15 mouse cellular contexts compared by ENCODE assay signal in genomic region chr10:40672587-40673296, GRCm38 (mm10). TPM values are rescaled to one million over a fixed set of nuclear protein-coding genes. Genes with fewer than 3 reads are reported as not detected.
A peak's percentile ranks its signal among the peaks of the same experiment; 100 is the strongest.
DNase-seq lines count a peak whose midpoint lies in the region; ATAC-seq and TF ChIP-seq lines count a peak whose summit lies in the region.
"Had no signal": no experiment of that assay in that cellular context is flagged by ENCODE, and none has a peak within 500 bp of the region (broad histone marks: within the 10 kb centered on the region; RNA-seq: fewer than 3 reads in every experiment).

No protein-coding gene starts in this region.

- no peak overlapping the region for H3K4me3 ChIP-seq in midbrain, embryonic 13.5 days (replicated peaks)
- no peak overlapping the region for H3K4me3 ChIP-seq in midbrain, embryonic 11.5 days (ENCODE audit: low read depth, low read length)
- no peak overlapping the region for H3K4me3 ChIP-seq in embryonic facial prominence, embryonic 10.5 days
- no peak overlapping the region for H3K4me3 ChIP-seq in hindbrain, embryonic 12.5 days
- no peak overlapping the region for H3K4me3 ChIP-seq in neural tube, embryonic 14.5 days (ENCODE audit: low read depth, low read length)
- H3K4me3 ChIP-seq in kidney, adult 2 months (ENCODE audit: insufficient read depth, low read depth, low read length): no peak overlapping the region

- TF ChIP-seq POLR2A in kidney, adult 2 months (IDR thresholded peaks at IDR 0.05; ENCODE audit: low read depth, low read length): no peak

- no peak for TF ChIP-seq CTCF in kidney, adult 2 months (conservative IDR thresholded peaks at IDR 0.05; ENCODE audit: insufficient read depth, insufficient read length, low read depth, low read length)

- 45% methylated on average over 8 of the region's 8 CpGs for WGBS in midbrain, embryonic 13.5 days
- 51% methylated on average over 8 of the region's 8 CpGs for WGBS in midbrain, embryonic 11.5 days
- WGBS in embryonic facial prominence, embryonic 10.5 days: 61% methylated on average over 8 of the region's 8 CpGs
- 37% methylated on average over 8 of the region's 8 CpGs for WGBS in hindbrain, embryonic 12.5 days
- 29% methylated on average over 8 of the region's 8 CpGs for WGBS in neural tube, embryonic 14.5 days
- 81% methylated on average over 8 of the region's 8 CpGs for WGBS in kidney, adult 2 months

- no peak overlapping the region for H3K27ac ChIP-seq in midbrain, embryonic 13.5 days
- H3K27ac ChIP-seq in midbrain, embryonic 11.5 days (ENCODE audit: low read depth, low read length): no peak overlapping the region
- 0 out of 2 replicates have a peak overlapping the region, but pooled peaks have one; percentile 6 for H3K27ac ChIP-seq in embryonic facial prominence, embryonic 10.5 days (replicated peaks)
- H3K27ac ChIP-seq in hindbrain, embryonic 12.5 days: peak overlapping the region; percentile 14; the same call in 1 of the 2 replicates
- no peak overlapping the region for H3K27ac ChIP-seq in neural tube, embryonic 14.5 days (ENCODE audit: low read depth, low read length)
- no peak overlapping the region for H3K27ac ChIP-seq in kidney, adult 2 months (ENCODE audit: insufficient read depth, low read depth, low read length)
- H3K27ac ChIP-seq: stomach, postnatal 0 days had no signal

- peak; percentile 62 for ATAC-seq in midbrain, embryonic 13.5 days
- ATAC-seq in midbrain, embryonic 11.5 days (ENCODE audit: low FRiP score): no peak
- peak; percentile 55 for ATAC-seq in hindbrain, embryonic 12.5 days (ENCODE audit: low FRiP score)
- ATAC-seq in neural tube, embryonic 14.5 days (ENCODE audit: low read depth): peak; percentile 44; the same call in 1 of the 2 replicates
- ATAC-seq: forebrain, embryonic 14.5 days; inflammation-experienced regulatory T-cells, adult 6 months had no signal

- no peaks in the 10 kb centered on the region for H3K36me3 ChIP-seq in midbrain, embryonic 13.5 days
- no peaks in the 10 kb centered on the region for H3K36me3 ChIP-seq in midbrain, embryonic 11.5 days (ENCODE audit: control insufficient read depth, insufficient read depth, low read length)
- H3K36me3 ChIP-seq in embryonic facial prominence, embryonic 10.5 days (replicated peaks): no peaks in the 10 kb centered on the region
- no peaks in the 10 kb centered on the region for H3K36me3 ChIP-seq in hindbrain, embryonic 12.5 days
- no peaks in the 10 kb centered on the region for H3K36me3 ChIP-seq in neural tube, embryonic 14.5 days (ENCODE audit: control insufficient read depth, insufficient read depth, low read length)
- H3K36me3 ChIP-seq in kidney, adult 2 months (ENCODE audit: control insufficient read depth, insufficient read depth, low read length): no peaks in the 10 kb centered on the region

- H3K4me2 ChIP-seq in midbrain, embryonic 13.5 days (replicated peaks): no peak overlapping the region
- H3K4me2 ChIP-seq in midbrain, embryonic 11.5 days: no peak overlapping the region
- no peak overlapping the region for H3K4me2 ChIP-seq in hindbrain, embryonic 12.5 days (replicated peaks)
- no peak overlapping the region for H3K4me2 ChIP-seq in neural tube, embryonic 14.5 days (ENCODE audit: low read depth, low read length)

- H3K9me3 ChIP-seq in midbrain, embryonic 13.5 days: no peaks in the 10 kb centered on the region
- no peaks in the 10 kb centered on the region for H3K9me3 ChIP-seq in midbrain, embryonic 11.5 days (ENCODE audit: control insufficient read depth, low read length)
- H3K9me3 ChIP-seq in embryonic facial prominence, embryonic 10.5 days: no peaks in the 10 kb centered on the region
- H3K9me3 ChIP-seq in hindbrain, embryonic 12.5 days (replicated peaks): no peaks in the 10 kb centered on the region
- no peaks in the 10 kb centered on the region for H3K9me3 ChIP-seq in neural tube, embryonic 14.5 days (ENCODE audit: control insufficient read depth, low read length)

- H3K27me3 ChIP-seq in midbrain, embryonic 13.5 days: no peaks in the 10 kb centered on the region
- no peaks in the 10 kb centered on the region for H3K27me3 ChIP-seq in midbrain, embryonic 11.5 days (ENCODE audit: control insufficient read depth, insufficient read depth, low read length)
- no peaks in the 10 kb centered on the region for H3K27me3 ChIP-seq in embryonic facial prominence, embryonic 10.5 days (replicated peaks; ENCODE audit: low read depth, poor library complexity, severe bottlenecking)
- no peaks in the 10 kb centered on the region for H3K27me3 ChIP-seq in hindbrain, embryonic 12.5 days
- no peaks in the 10 kb centered on the region for H3K27me3 ChIP-seq in neural tube, embryonic 14.5 days (ENCODE audit: control insufficient read depth, insufficient read depth, low read length)
- H3K27me3 ChIP-seq in kidney, adult 2 months (replicated peaks; ENCODE audit: control insufficient read depth, insufficient read depth, low read length): no peaks in the 10 kb centered on the region

- H3K4me1 ChIP-seq in midbrain, embryonic 13.5 days (replicated peaks): peaks cover 18% of the 10 kb centered on the region
- H3K4me1 ChIP-seq in midbrain, embryonic 11.5 days (ENCODE audit: control insufficient read depth, insufficient read depth, low read length): no peaks in the 10 kb centered on the region
- peaks cover 20% of the 10 kb centered on the region for H3K4me1 ChIP-seq in embryonic facial prominence, embryonic 10.5 days
- H3K4me1 ChIP-seq in hindbrain, embryonic 12.5 days: peaks cover 16% of the 10 kb centered on the region
- H3K4me1 ChIP-seq in neural tube, embryonic 14.5 days (ENCODE audit: control insufficient read depth, insufficient read depth, low read length): peaks cover 11% of the 10 kb centered on the region
- H3K4me1 ChIP-seq in kidney, adult 2 months (ENCODE audit: control insufficient read depth, insufficient read depth, low read length): no peaks in the 10 kb centered on the region

- no peak for DNase-seq in midbrain, embryonic 11.5 days (ENCODE audit: low spot score, missing footprints)
- DNase-seq in embryonic facial prominence, embryonic 10.5 days (ENCODE audit: low spot score): no peak
- no peak for DNase-seq in yolk sac, embryonic 10.5 days (ENCODE audit: low spot score)
- DNase-seq in kidney, adult 2 months: no peak
- DNase-seq: adrenal gland, adult 2 months; cerebellum, adult 18-20 months; heart, adult 18-20 months; lung, postnatal 14 days; thymus, postnatal 4 days had no signal

- no peak overlapping the region for H3K9ac ChIP-seq in midbrain, embryonic 13.5 days (replicated peaks)
- no peak overlapping the region for H3K9ac ChIP-seq in midbrain, embryonic 11.5 days (ENCODE audit: low read length)
- H3K9ac ChIP-seq in hindbrain, embryonic 12.5 days: no peak overlapping the region
- H3K9ac ChIP-seq in neural tube, embryonic 14.5 days (replicated peaks; ENCODE audit: low read depth, low read length): no peak overlapping the region

RNA-seq across cellular contexts. Expression of gene Mettl24, which starts 10.3 kb away (rescaled TPM):
- polyA plus RNA-seq in midbrain, embryonic 13.5 days (2015; fragmentation: Nextera tagmentation; extraction: Ambion mirVana): 0.43 and 0.52 TPM in 2 replicates
- 0.53 and 0.65 TPM in 2 replicates for polyA plus RNA-seq in midbrain, embryonic 11.5 days (2014; fragmentation: Nextera tagmentation; extraction: Ambion mirVana)
- 0.92 and 1.5 TPM in 2 replicates for polyA plus RNA-seq in embryonic facial prominence, embryonic 10.5 days (2016; fragmentation: Nextera tagmentation; extraction: Ambion mirVana)
- 0.39 and 0.59 TPM in 2 replicates for polyA plus RNA-seq in hindbrain, embryonic 12.5 days (2016; fragmentation: Nextera tagmentation; extraction: Ambion mirVana)
- polyA plus RNA-seq in neural tube, embryonic 14.5 days (2014; fragmentation: Nextera tagmentation; extraction: Ambion mirVana): 0.83 and 1.1 TPM in 2 replicates
- polyA plus RNA-seq in kidney, adult 2 months (2012; rRNA removed): 1.6 and 2.1 TPM in 2 replicates
- polyA plus RNA-seq: inflammation-experienced regulatory T-cells, adult 6 months had no signal

RNA-seq across cellular contexts. Expression of gene Ddo, which starts 42.9 kb away (rescaled TPM):
- polyA plus RNA-seq in midbrain, embryonic 13.5 days (2015; fragmentation: Nextera tagmentation; extraction: Ambion mirVana): 0.19 and 0.70 TPM in 2 replicates
- 0.08 and 0.18 TPM in 2 replicates for polyA plus RNA-seq in midbrain, embryonic 11.5 days (2014; fragmentation: Nextera tagmentation; extraction: Ambion mirVana)
- 0.10 and 0.21 TPM in 2 replicates for polyA plus RNA-seq in embryonic facial prominence, embryonic 10.5 days (2016; fragmentation: Nextera tagmentation; extraction: Ambion mirVana)
- 0.67 and 1.0 TPM in 2 replicates for polyA plus RNA-seq in hindbrain, embryonic 12.5 days (2016; fragmentation: Nextera tagmentation; extraction: Ambion mirVana)
- 0.53 and 1.0 TPM in 2 replicates for polyA plus RNA-seq in neural tube, embryonic 14.5 days (2014; fragmentation: Nextera tagmentation; extraction: Ambion mirVana)
- 51.6 and 54.3 TPM in 2 replicates for polyA plus RNA-seq in kidney, adult 2 months (2012; rRNA removed)
- polyA plus RNA-seq: inflammation-experienced regulatory T-cells, adult 6 months had no signal

Comparison
In these comparisons a context has a peak if more than half of its experiments do, and no peak if none do; other contexts are left out.
1. H3K27ac ChIP-seq: peak in embryonic facial prominence, embryonic 10.5 days (single experiment) and hindbrain, embryonic 12.5 days (single experiment); none in midbrain, embryonic 13.5 days (single experiment), midbrain, embryonic 11.5 days (single experiment), neural tube, embryonic 14.5 days (single experiment) and kidney, adult 2 months (single experiment).
2. RNA of gene Ddo, which starts 42.9 kb away (polyA plus RNA-seq): 51.6 to 54.3 TPM in kidney, adult 2 months; 0.53 to 1.0 TPM in neural tube, embryonic 14.5 days, 0.19 to 0.70 TPM in midbrain, embryonic 13.5 days, 0.67 to 1.0 TPM in hindbrain, embryonic 12.5 days, 0.10 to 0.21 TPM in embryonic facial prominence, embryonic 10.5 days and 0.08 to 0.18 TPM in midbrain, embryonic 11.5 days; every median in the first group is over 10 times any median in the second.